Mouse (Mus musculus): Measurements from ENCODE around the gene Lyve1. TPM values are rescaled to one million over a fixed set of nuclear protein-coding genes. Genes with fewer than 3 reads are reported as not detected.
"Not testable (repeated sequence)": the region's sequence is repeated elsewhere in the genome, so short reads cannot be mapped to it uniquely, and the experiment has no call there.

Lyve1 gene
- polyA plus RNA-seq (2015; fragmentation: Nextera tagmentation; extraction: Ambion mirVana), result 3.0 and 3.8 TPM in 2 replicates

GRCm38 (mm10) chr7:110862751-110863289 is at the start of gene Lyve1:
Gene Lyve1, minus strand, starts transcription at chr7:110863239.
- DNase-seq (ENCODE audit: low spot score), result no peak

GRCm38 (mm10) chr7:110908209-110909144 is 45.4 kb upstream of the Lyve1 start:
- DNase-seq (ENCODE audit: low spot score), result no peak

DNA sequence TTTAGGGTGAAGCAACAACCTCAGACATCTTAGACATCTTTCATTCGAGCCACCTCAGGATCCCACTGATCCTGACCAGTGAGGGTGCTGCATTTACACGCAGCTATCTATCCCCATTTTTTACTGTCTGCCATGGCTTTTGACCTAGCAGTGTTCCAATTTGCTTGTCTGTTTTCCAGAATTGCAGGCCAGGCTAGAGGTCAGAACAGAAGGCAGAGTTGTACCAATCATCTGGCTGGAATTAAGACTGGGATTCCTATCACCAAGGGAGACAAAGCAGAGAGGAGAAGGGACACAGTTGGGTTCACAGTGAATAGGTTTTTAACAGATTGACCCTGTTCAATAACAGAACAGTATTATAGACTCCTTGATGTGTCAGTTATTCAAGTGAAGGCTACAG is 43.5 kb upstream of the Lyve1 start:
- DNase-seq (ENCODE audit: low spot score), result no peak

DNA sequence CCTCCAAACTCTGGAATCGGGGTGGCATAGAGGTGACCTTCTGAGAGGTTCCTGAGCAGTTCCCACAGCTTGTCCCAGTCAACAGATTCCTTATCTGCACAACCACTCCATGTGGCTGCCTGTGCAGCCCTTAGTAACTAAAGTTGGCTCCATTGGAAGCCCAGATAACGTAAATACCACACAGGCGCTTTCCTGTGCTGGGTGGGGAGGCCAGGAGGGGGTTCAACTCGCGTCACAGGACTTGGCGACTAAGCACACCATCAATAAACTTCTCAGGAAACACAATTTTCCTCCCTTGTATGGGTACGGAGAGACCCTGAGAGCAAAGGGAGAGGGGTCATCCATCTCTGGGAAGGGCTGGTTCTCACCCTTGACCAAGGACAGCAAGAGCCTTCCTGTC is 40.2 kb upstream of the Lyve1 start:
- DNase-seq (ENCODE audit: low spot score), result no peak

DNA sequence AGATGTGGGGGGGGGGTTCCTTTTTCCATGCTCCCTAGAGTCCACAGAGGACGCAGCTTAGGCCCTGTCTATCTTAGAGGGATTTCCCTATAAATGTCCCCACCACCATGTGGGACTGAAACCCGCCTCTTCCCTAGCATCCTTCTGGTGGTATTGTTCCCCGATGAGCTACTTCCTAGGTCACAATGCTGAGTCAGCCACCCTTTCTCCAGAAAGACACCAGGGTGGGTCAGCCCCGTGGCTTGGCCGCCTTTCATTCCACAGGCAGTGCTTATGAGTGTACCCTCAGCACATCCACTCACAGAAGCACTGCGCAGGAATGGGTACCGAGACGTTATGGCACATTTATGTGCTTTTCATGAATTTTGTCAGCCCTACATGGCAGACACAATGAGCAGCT is 34.2 kb upstream of the Lyve1 start:
- no peak for DNase-seq (ENCODE audit: low spot score)

GRCm38 (mm10) chr7:110896453-110896852 is 33.4 kb upstream of the Lyve1 start:
- no peak for DNase-seq (ENCODE audit: low spot score)

GRCm38 (mm10) chr7:110895772-110896171 is 32.7 kb upstream of the Lyve1 start:
- DNase-seq (ENCODE audit: low spot score), result not testable (repeated sequence)

DNA sequence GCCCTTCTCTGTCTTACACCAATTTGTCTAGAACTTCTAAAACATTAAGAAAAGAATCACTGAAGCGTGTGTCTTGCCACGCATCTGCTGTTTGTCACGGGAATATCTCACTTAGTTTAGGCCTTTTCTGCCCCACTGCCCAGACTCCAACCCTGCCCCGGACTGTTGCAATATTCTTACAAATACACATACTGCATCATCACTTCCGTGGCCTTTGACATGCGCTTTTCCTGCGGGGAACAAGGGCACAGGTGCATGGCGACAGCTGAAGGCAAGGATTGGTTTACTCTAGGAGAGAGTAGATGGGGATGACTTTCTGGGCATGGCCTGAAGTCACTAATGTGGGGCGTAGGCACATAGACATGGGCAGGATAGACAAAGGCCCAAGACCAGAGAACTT is 31.6 kb upstream of the Lyve1 start:
- no peak for DNase-seq (ENCODE audit: low spot score)

- DNase-seq (ENCODE audit: low spot score), result no peak
Observed at GRCm38 (mm10) chr7:110893943-110894610, 31.0 kb upstream of the Lyve1 start.

DNA sequence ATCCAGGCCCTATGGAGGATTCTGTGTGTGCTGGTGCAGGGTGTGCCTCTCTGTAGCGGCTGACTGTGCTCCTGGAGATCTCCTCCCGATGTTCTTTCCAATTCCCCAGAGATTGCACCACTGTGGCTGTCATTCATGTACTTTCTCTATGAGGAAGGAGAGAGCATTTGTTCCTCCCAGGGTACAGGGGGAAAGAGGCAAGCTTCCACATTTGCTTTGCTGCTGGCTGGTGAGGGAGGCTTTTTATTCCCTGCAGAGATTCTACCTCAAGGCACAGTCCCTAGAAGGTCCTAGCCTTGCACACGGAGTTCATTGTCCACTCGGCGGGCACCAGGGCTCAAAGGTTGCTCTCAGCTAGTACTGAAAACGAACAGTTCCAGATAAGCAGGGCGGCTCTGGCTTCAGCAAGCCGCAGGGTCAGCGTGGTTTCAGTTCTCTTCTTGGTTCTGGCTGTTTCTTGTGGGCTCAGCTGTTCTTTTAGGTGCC is 28.5 kb upstream of the Lyve1 start:
- no peak for DNase-seq (ENCODE audit: low spot score)

DNA sequence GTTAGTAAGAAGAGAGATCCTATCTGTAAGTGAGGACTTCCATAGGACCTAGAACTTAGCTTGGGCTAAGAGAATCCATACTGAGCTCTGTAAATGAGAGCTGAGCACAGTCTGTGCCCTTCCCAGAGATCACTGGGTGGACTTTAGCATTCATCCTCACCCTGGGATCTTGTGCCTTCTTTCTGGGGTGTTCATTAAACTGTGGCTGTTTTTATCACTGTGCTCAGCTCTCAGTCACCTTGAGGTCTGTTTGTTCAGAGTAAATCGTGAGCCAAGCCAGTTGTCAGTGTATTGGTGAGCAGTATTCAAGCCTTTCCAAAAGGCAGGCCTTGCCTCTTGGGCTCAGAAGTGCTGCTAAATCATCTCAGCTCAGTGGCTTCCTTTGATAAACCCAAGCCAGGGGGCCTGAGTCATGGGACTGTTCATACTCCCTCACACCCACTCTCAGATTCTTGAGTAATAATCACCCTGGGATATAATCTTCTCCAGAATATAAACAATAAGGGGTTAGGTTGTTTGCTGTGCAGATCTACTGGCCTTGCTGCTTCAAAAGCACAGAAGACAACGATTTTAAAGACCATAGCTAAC is 18.8 kb upstream of the Lyve1 start:
- no peak for DNase-seq (ENCODE audit: low spot score)

GRCm38 (mm10) chr7:110878028-110878427 is 15.0 kb upstream of the Lyve1 start:
- DNase-seq (ENCODE audit: low spot score), result no peak

- DNase-seq (ENCODE audit: low spot score), result no peak
Observed at GRCm38 (mm10) chr7:110876965-110877364, 13.9 kb upstream of the Lyve1 start.

DNA sequence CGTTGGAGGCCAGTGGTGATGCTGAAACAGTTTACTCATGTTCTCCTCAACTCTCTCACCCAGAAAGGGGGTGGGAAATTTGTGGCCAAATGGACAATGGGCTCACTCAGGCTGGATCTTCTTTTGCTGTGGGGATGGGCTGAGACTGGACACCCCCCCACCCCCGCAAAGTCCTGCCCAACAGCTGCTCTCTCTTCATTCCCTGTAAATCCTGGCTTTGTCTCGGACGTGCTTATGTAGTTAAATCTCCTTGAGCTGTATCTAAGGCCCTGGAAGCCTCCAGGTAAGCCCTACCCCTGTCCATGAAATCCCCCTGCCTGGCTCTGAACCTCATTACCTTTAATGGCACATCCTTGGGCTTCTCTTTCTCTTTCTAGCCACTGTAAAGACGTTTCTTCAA is 5.8 kb upstream of the Lyve1 start:
- DNase-seq (ENCODE audit: low spot score), result no peak

DNA sequence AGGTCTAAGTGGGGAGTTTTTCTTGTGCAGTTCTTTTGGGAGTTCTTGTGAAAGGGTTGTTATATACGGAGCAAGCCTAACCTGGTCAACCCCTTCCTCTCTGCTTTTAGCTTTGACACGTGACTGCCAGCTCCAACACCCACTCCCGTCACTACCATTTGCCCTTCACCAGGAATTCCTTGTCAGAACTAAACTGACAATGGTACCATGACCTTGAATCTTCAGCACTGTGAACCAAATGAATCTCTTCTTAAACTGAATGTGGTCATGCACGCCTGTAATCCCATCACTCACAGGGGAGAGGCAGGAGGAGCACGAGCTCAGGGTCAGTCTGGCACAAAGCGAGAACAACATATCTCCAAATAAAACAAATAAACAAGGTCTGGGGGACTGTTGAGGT is 4.1 kb upstream of the Lyve1 start:
- DNase-seq (ENCODE audit: low spot score), result no peak

DNA sequence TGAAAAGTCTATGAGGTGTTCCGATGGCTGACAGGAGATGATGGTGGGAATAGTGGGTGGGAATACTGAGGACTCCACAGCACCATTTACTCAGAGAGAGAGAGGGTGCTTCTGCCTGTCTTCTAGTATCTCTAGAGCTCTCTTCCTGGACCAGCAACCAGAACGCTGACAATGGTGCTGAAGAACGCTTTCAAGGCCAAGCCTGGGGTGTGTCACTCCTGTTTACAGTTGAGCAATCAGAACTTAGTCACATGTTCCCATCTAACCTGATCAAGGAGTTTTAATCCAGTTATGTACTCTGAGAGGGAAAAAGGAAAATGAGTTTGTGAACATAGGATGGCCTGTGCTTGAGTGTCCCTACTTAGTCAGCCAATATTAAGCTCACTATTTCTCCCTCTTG is 3.0 kb upstream of the Lyve1 start:
- DNase-seq (ENCODE audit: low spot score), result no peak

DNA sequence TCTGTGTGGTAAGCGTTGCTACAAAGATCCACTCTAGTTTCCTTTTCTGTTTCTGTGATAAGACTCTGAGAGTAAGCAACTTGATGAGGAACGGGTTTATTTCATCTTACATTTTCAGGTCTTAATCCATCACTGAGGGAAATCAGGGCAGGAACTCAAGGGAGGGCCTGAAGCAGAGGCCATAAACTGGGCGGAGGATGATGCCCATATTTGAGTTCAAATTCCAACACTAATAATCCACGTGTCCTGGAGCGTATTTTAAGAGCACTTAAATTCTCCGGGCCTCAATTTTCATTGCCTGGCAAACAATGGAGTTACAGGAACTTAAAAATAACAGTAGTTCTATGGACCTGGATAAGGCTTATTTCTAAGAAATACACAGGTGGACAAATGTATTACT is 2.5 kb upstream of the Lyve1 start:
- no peak for DNase-seq (ENCODE audit: low spot score)

GRCm38 (mm10) chr7:110865038-110865437 is 2.0 kb upstream of the Lyve1 start:
- DNase-seq (ENCODE audit: low spot score), result no peak

DNA sequence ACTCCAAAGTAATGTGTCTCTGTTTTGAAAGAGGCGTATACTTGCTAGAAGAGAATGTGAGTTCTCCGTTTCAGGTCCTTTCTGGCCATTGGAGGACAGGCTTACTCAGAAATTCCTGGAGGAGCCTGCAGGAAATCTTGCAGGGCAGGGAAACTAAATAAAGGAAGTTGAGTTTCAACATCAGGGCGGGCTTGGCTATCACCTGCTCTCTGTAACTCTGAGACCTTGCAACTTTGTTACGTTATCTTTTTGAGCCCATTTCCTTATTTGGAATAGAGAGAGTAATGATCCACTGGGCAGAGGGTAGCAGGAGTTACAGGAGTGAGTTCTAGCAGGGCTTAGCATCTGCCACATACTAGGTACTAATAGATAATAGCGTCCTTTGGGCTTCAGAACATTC is 2.9 kb downstream of the Lyve1 start:
- DNase-seq (ENCODE audit: low spot score), result no peak

DNA sequence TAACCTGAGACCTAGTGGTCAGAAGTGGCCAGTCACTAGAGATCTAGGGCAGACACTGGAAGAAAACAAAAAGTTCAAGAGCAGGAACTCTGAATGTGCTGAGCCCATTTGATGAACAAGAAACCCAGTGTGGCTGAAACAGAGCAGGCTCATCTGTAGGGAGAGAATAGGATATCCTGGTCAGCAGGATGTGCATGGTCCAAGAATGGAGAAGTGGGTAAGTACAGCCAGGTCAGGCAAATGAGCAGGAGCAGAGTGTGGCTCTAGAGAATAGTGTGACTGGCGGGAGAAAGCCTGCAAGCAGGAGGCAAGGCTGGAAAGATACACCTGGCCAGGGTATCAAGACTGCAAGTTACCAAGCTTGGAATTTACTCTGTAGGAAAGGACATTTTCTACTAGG is 7.4 kb downstream of the Lyve1 start:
- no peak for DNase-seq (ENCODE audit: low spot score)

DNA sequence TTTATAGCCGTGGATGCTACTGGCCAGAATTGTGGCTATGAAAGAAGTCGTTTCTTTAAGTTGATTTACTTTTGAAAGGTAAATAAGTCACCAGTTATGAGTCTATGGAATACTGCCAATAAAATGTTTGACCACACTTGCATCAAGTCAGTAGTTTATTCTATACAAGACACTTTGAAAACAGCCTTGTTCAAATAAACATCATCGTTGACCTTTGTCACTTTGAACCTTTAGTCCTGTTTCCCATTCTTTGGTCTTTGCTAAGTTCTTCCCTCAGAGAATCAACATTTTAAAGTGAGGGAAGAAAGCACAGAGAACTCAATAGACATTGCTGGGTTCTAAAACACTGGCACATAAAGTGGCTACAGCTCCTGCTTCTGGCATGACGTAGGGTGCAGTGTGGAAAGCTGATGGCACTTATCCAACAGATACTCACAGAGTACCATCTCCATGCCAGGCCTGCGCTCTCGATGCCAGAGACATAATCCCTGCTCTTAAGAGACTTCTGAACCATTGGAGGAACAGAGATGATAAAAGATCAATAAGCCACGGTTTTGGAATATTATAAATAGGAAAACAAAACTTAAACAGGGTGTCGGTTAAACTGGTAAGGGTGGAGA is 8.0 kb downstream of the Lyve1 start:
- no peak for DNase-seq (ENCODE audit: low spot score)

Measured in thymus, postnatal 0 days (tissue).